Mouse (Mus musculus): Measurements from ENCODE around the gene Cdyl.

Gene Cdyl

GRCm38 (mm10) chr13:35689560-35689959 is 29.9 kb downstream of the Cdyl start:
- no peak for DNase-seq (ENCODE audit: low read depth)

GRCm38 (mm10) chr13:35717658-35718057 is 58.0 kb downstream of the Cdyl start:
- DNase-seq (ENCODE audit: low read depth), result no peak

GRCm38 (mm10) chr13:35719581-35719980 is 59.9 kb downstream of the Cdyl start:
- no peak for DNase-seq (ENCODE audit: low read depth)

GRCm38 (mm10) chr13:35723073-35723472 is 63.4 kb downstream of the Cdyl start:
- DNase-seq (ENCODE audit: low read depth), result no peak

GRCm38 (mm10) chr13:35726025-35726424 is 66.4 kb downstream of the Cdyl start:
- DNase-seq (ENCODE audit: low read depth), result no peak

GRCm38 (mm10) chr13:35732131-35732530 is 72.5 kb downstream of the Cdyl start:
- no peak for DNase-seq (ENCODE audit: low read depth)

- DNase-seq (ENCODE audit: low read depth), result no peak
These were observed 73.4 kb downstream of the Cdyl start for GRCm38 (mm10) chr13:35732891-35733596.

GRCm38 (mm10) chr13:35737565-35737964 is 77.9 kb downstream of the Cdyl start:
- DNase-seq (ENCODE audit: low read depth), result no peak

GRCm38 (mm10) chr13:35738210-35738609 is 78.6 kb downstream of the Cdyl start:
- no peak for DNase-seq (ENCODE audit: low read depth)

- DNase-seq (ENCODE audit: low read depth), result no peak
These were observed 79.8 kb downstream of the Cdyl start for GRCm38 (mm10) chr13:35739473-35739872.

- no peak for DNase-seq (ENCODE audit: low read depth)
These were observed 80.8 kb downstream of the Cdyl start for GRCm38 (mm10) chr13:35740301-35741039.

- no peak for DNase-seq (ENCODE audit: low read depth)
These were observed 81.5 kb downstream of the Cdyl start for GRCm38 (mm10) chr13:35741040-35741619.

- no peak for DNase-seq (ENCODE audit: low read depth)
These were observed 82.2 kb downstream of the Cdyl start for GRCm38 (mm10) chr13:35741620-35742421.

- no peak for DNase-seq (ENCODE audit: low read depth)
These were observed 83.1 kb downstream of the Cdyl start for GRCm38 (mm10) chr13:35742696-35743095.

GRCm38 (mm10) chr13:35743196-35743595 is 83.6 kb downstream of the Cdyl start:
- no peak for DNase-seq (ENCODE audit: low read depth)

GRCm38 (mm10) chr13:35749194-35749593 is 89.6 kb downstream of the Cdyl start:
- DNase-seq (ENCODE audit: low read depth), result no peak

GRCm38 (mm10) chr13:35749680-35750079 is 90.0 kb downstream of the Cdyl start:
- DNase-seq (ENCODE audit: low read depth), result no peak

- no peak for DNase-seq (ENCODE audit: low read depth)
These were observed 92.4 kb downstream of the Cdyl start for GRCm38 (mm10) chr13:35752046-35752445.

- DNase-seq (ENCODE audit: low read depth), result no peak
These were observed 95.4 kb downstream of the Cdyl start for GRCm38 (mm10) chr13:35755002-35755401.

- DNase-seq (ENCODE audit: low read depth), result no peak
These were observed 96.1 kb downstream of the Cdyl start for GRCm38 (mm10) chr13:35755655-35756283.

GRCm38 (mm10) chr13:35756393-35757338 is 97.0 kb downstream of the Cdyl start:
- no peak for DNase-seq (ENCODE audit: low read depth)

Data from NIH3T3 (cell line).